Mouse (Mus musculus): Measurements from ENCODE around the gene Slc7a6os. TPM values are rescaled to one million over a fixed set of nuclear protein-coding genes. Genes with fewer than 3 reads are reported as not detected.
A peak's percentile ranks its signal among the peaks of the same experiment; 100 is the strongest.

The Slc7a6os gene
- total and polyA plus RNA-seq, 3 experiments, result 7.1 to 10.7 (median 9.6) TPM

GRCm38 (mm10) chr8:106234567-106235261 lies 24.0 kb upstream of the Slc7a6os start:
- Histone ChIP-seq H3K9ac (ENCODE audit: low read depth, low read length) (no peak overlapping the region), H3K27ac (no peak overlapping the region), H3K36me3 (ENCODE audit: control insufficient read depth, insufficient read depth, low read length) (no peaks in the 10 kb centered on the region), H3K4me3 (no peak overlapping the region), H3K79me2 (replicated peaks; ENCODE audit: control insufficient read depth, insufficient read depth, low read length) (no peaks in the 10 kb centered on the region), H3K27me3 (ENCODE audit: control insufficient read depth, insufficient read depth, low read length) (no peaks in the 10 kb centered on the region), H3K4me1 (ENCODE audit: control insufficient read depth, insufficient read depth, low read length) (no peaks in the 10 kb centered on the region)
- DNase-seq, result no peak
- intact Hi-C loops (cut with DNase I), result no loop called here
- no peak for TF ChIP-seq EP300 (IDR thresholded peaks at IDR 0.05; ENCODE audit: insufficient read depth, low read depth, low read length)
- WGBS, result 85% methylated on average over 17 of the region's 17 CpGs

GRCm38 (mm10) chr8:106232751-106233150 lies 22.0 kb upstream of the Slc7a6os start:
- intact Hi-C loops (cut with DNase I), result no loop called here
- Histone ChIP-seq H3K9ac (ENCODE audit: low read depth, low read length) (no peak overlapping the region), H3K79me2 (replicated peaks; ENCODE audit: control insufficient read depth, insufficient read depth, low read length) (no peaks in the 10 kb centered on the region), H3K4me3 (no peak overlapping the region), H3K4me1 (ENCODE audit: control insufficient read depth, insufficient read depth, low read length) (no peaks in the 10 kb centered on the region), H3K27me3 (ENCODE audit: control insufficient read depth, insufficient read depth, low read length) (no peaks in the 10 kb centered on the region), H3K36me3 (ENCODE audit: control insufficient read depth, insufficient read depth, low read length) (no peaks in the 10 kb centered on the region), H3K27ac (no peak overlapping the region)
- DNase-seq, result no peak
- no peak for TF ChIP-seq EP300 (IDR thresholded peaks at IDR 0.05; ENCODE audit: insufficient read depth, low read depth, low read length)
- TF ChIP-seq CTCF (IDR thresholded peaks at IDR 0.05), result no peak
- no peak for TF ChIP-seq POLR2A (IDR thresholded peaks at IDR 0.05; ENCODE audit: insufficient read depth, low read depth, low read length)
- WGBS, result 58% methylated on average over 3 of the region's 3 CpGs

GRCm38 (mm10) chr8:106231536-106231935 lies 20.8 kb upstream of the Slc7a6os start:
- WGBS, result 84% methylated on average over 7 of the region's 7 CpGs
- Histone ChIP-seq H3K79me2 (replicated peaks; ENCODE audit: control insufficient read depth, insufficient read depth, low read length) (no peaks in the 10 kb centered on the region), H3K9ac (ENCODE audit: low read depth, low read length) (no peak overlapping the region), H3K36me3 (ENCODE audit: control insufficient read depth, insufficient read depth, low read length) (no peaks in the 10 kb centered on the region), H3K4me3 (no peak overlapping the region), H3K27me3 (ENCODE audit: control insufficient read depth, insufficient read depth, low read length) (no peaks in the 10 kb centered on the region), H3K27ac (no peak overlapping the region), H3K4me1 (ENCODE audit: control insufficient read depth, insufficient read depth, low read length) (no peaks in the 10 kb centered on the region)
- TF ChIP-seq EP300 (IDR thresholded peaks at IDR 0.05; ENCODE audit: insufficient read depth, low read depth, low read length), result no peak
- TF ChIP-seq POLR2A (IDR thresholded peaks at IDR 0.05; ENCODE audit: insufficient read depth, low read depth, low read length), result no peak
- no peak for TF ChIP-seq CTCF (IDR thresholded peaks at IDR 0.05)
- intact Hi-C loops (cut with DNase I), result no loop called here
- DNase-seq, result no peak

- Histone ChIP-seq H3K9ac (ENCODE audit: low read depth, low read length) (no peak overlapping the region), H3K27ac (no peak overlapping the region), H3K79me2 (replicated peaks; ENCODE audit: control insufficient read depth, insufficient read depth, low read length) (no peaks in the 10 kb centered on the region), H3K4me1 (ENCODE audit: control insufficient read depth, insufficient read depth, low read length) (no peaks in the 10 kb centered on the region), H3K4me3 (no peak overlapping the region), H3K27me3 (ENCODE audit: control insufficient read depth, insufficient read depth, low read length) (no peaks in the 10 kb centered on the region), H3K36me3 (ENCODE audit: control insufficient read depth, insufficient read depth, low read length) (no peaks in the 10 kb centered on the region)
- peak; percentile 30 to 59 for DNase-seq
- 37% methylated on average over 9 of the region's 9 CpGs for WGBS
- TF ChIP-seq POLR2A (IDR thresholded peaks at IDR 0.05; ENCODE audit: insufficient read depth, low read depth, low read length) (no peak), CTCF (IDR thresholded peaks at IDR 0.05) (peak; percentile 96), EP300 (IDR thresholded peaks at IDR 0.05; ENCODE audit: insufficient read depth, low read depth, low read length) (no peak)
- intact Hi-C loops (cut with DNase I), result loop anchor here (1.0 kb wide), 1 partner anchor 86 kb away; no protein-coding TSS in a partner anchor
Observed at GRCm38 (mm10) chr8:106226589-106226988, 15.9 kb upstream of the Slc7a6os start.

- H3K27me3 ChIP-seq (ENCODE audit: control insufficient read depth, insufficient read depth, low read length), result no peaks in the 10 kb centered on the region
- H3K9ac ChIP-seq (ENCODE audit: low read depth, low read length), result no peak overlapping the region
- no peak overlapping the region for H3K4me3 ChIP-seq
- H3K79me2 ChIP-seq (replicated peaks; ENCODE audit: control insufficient read depth, insufficient read depth, low read length), result no peaks in the 10 kb centered on the region
- TF ChIP-seq CTCF (IDR thresholded peaks at IDR 0.05), result peak; percentile 35
- TF ChIP-seq EP300 (IDR thresholded peaks at IDR 0.05; ENCODE audit: insufficient read depth, low read depth, low read length), result no peak
- WGBS, result 83% methylated on average over 3 of the region's 3 CpGs
- intact Hi-C loops (cut with DNase I), result no loop called here
- no peaks in the 10 kb centered on the region for H3K36me3 ChIP-seq (ENCODE audit: control insufficient read depth, insufficient read depth, low read length)
- no peaks in the 10 kb centered on the region for H3K4me1 ChIP-seq (ENCODE audit: control insufficient read depth, insufficient read depth, low read length)
- DNase-seq, result no peak
- no peak overlapping the region for H3K27ac ChIP-seq
Observed at GRCm38 (mm10) chr8:106219620-106220019, 8.9 kb upstream of the Slc7a6os start.

- intact Hi-C loops (cut with DNase I), result loop anchor here (5.0 kb wide), 2 partner anchors 62 to 188 kb away; partner anchors contain the start of gene Pla2g15
- WGBS, result 94% methylated on average over 3 of the region's 3 CpGs
- Histone ChIP-seq H3K27ac (no peak overlapping the region), H3K4me3 (no peak overlapping the region), H3K9ac (ENCODE audit: low read depth, low read length) (no peak overlapping the region), H3K27me3 (ENCODE audit: control insufficient read depth, insufficient read depth, low read length) (no peaks in the 10 kb centered on the region), H3K36me3 (ENCODE audit: control insufficient read depth, insufficient read depth, low read length) (peaks cover 5% of the 10 kb centered on the region), H3K4me1 (ENCODE audit: control insufficient read depth, insufficient read depth, low read length) (no peaks in the 10 kb centered on the region), H3K79me2 (replicated peaks; ENCODE audit: control insufficient read depth, insufficient read depth, low read length) (no peaks in the 10 kb centered on the region)
- DNase-seq, result no peak
- TF ChIP-seq POLR2A (IDR thresholded peaks at IDR 0.05; ENCODE audit: insufficient read depth, low read depth, low read length), result no peak
- no peak for TF ChIP-seq EP300 (IDR thresholded peaks at IDR 0.05; ENCODE audit: insufficient read depth, low read depth, low read length)
- TF ChIP-seq CTCF (IDR thresholded peaks at IDR 0.05), result no peak
Observed at GRCm38 (mm10) chr8:106213959-106214358, 3.2 kb upstream of the Slc7a6os start.

Data from heart, adult 2 months (tissue).